Mouse (Mus musculus) megakaryocyte, embryonic 14.5 days (primary cell): ENCODE results near the gene Trpm2.

Source experiments
- FLI1 ChIP-seq: IDR thresholded peaks from 2 replicates; pipeline ENCODE4 v1.6.1; 2012; ENCODE audit warnings: low read length, inconsistent platforms, mixed read lengths
- GATA1 ChIP-seq: IDR thresholded peaks from 3 replicates; pipeline ENCODE4 v1.6.1; 2012; ENCODE audit warnings: mixed read lengths, low read length, inconsistent platforms, borderline replicate concordance

DNA sequence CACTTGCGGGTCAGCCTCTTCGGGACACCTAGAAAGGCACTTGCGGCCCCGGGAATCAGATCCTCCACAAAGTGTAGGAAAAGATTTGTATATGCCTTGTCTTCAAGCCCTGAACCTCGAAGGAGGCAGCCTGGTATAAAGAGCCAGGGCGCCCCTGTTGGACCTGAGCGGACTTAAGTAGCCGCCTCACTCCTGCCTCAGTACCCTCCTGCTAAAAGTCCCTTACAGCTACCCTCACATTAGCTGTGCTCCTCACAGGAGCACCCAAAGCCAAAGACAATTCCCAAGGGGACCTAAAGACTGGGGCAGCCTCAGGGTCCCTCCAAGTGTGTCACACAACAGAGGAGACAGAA is 414 bp downstream of the Trpm2 start:
- TF ChIP-seq GATA1 (no peak), FLI1 (no peak)
